Mouse (Mus musculus): ENCODE results near the gene Magi1. TPM values are rescaled to one million over a fixed set of nuclear protein-coding genes. Genes with fewer than 3 reads are reported as not detected.

Gene Magi1
- polyA plus RNA-seq, 1 experiment from 2014 or later: 36.2 TPM

DNA sequence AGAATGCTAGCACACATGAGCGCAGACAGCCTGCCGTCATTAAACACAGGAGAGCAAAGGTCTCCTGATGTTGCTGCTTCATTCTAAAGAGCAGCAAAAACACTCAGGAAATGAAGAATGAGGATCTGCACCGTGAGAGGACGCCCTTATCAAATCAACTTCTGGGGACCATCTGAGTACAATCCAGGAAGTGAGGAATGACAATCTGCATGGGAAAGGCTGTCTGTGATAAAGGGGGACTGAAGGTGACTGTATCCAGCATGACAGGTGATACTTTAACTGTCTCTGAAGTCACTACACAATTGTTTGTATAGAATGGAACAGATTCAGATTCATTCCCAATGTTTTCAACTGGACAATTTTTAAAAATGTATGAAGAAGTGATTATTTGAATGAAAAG is 456.8 kb downstream of the Magi1 start:
- no peak overlapping the region for H3K4me3 ChIP-seq (replicated peaks; ENCODE audit: low read length)
- peaks cover 13% of the 10 kb centered on the region for H3K4me1 ChIP-seq (replicated peaks; ENCODE audit: control insufficient read depth, insufficient read depth, low read length)
- no peak overlapping the region for H3K9ac ChIP-seq (replicated peaks; ENCODE audit: low read depth, low read length)
- ATAC-seq: no peak
- no peak overlapping the region for H3K27ac ChIP-seq (ENCODE audit: low read length)
- no peaks in the 10 kb centered on the region for H3K36me3 ChIP-seq (ENCODE audit: control insufficient read depth, insufficient read depth)
- no peaks in the 10 kb centered on the region for H3K9me3 ChIP-seq (ENCODE audit: control insufficient read depth, low read length)
- 81% methylated on average over 4 of the region's 4 CpGs for whole genome bisulfite sequencing
- H3K4me2 ChIP-seq (ENCODE audit: low read length): no peak overlapping the region
- H3K27me3 ChIP-seq (replicated peaks; ENCODE audit: control insufficient read depth, insufficient read depth, low read length): no peaks in the 10 kb centered on the region

DNA sequence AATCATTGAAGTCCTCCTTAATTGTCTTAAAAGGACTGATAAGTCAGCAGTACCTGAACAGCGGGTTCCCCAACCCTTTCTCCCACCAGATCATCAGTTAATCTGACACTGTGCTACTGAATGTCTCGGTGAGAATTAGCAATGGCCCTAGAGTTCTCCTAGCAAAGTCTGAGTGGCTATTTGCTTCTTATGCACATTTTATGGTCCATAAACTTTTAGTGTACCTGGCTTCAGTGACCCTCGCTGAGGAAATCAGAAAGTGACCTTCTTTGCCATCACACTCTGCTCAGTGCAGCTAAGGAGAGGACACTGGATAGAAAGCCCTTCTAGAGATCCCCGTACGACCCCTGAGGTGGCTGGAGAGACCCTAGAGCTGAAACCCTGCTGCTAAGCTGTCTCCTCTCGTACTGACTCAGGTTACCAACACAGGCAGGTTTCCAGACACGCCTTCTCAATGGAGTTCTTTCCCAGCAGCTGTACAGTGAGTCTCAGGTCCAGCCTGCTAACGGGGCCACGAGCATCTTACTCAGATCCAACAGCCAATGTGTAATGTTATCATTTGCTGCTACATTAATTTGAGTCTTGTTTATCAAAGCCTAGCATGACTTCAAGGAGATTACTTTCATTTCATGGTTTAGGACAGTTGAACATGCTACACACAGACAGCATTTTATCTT is 461.4 kb downstream of the Magi1 start:
- Histone ChIP-seq H3K27ac (ENCODE audit: low read length) (peak overlapping the region; percentile 2; the same call in 1 of the 2 replicates), H3K4me1 (replicated peaks; ENCODE audit: control insufficient read depth, insufficient read depth, low read length) (peaks cover 34% of the 10 kb centered on the region)
- 71% methylated on average over 9 of the region's 9 CpGs for WGBS

DNA sequence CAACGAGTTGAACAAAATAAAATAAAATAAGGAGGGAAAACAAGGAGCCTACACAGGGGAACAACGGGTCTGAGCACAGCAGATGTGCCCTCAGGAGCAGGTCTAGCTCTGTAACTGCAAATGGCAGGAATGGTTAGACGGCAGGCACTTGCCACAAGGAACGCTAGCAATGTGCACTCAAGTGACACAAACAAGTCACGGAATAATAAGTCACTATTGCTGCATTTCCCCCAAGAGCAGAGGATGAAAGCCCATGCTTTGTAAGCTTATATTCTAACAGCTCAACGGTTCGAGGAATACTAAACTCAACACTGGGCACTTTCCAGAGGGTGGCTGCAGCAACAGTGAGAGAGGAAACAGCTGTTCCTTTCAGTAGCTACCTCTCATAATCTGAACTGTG is 462.2 kb downstream of the Magi1 start:
- H3K9ac ChIP-seq (replicated peaks; ENCODE audit: low read depth, low read length): no peak overlapping the region
- H3K4me1 ChIP-seq (replicated peaks; ENCODE audit: control insufficient read depth, insufficient read depth, low read length): peaks cover 34% of the 10 kb centered on the region
- 5% methylated on average over 7 of the region's 7 CpGs for WGBS
- no peaks in the 10 kb centered on the region for H3K36me3 ChIP-seq (ENCODE audit: control insufficient read depth, insufficient read depth)
- no peak overlapping the region for H3K4me3 ChIP-seq (replicated peaks; ENCODE audit: low read length)
- no peaks in the 10 kb centered on the region for H3K27me3 ChIP-seq (replicated peaks; ENCODE audit: control insufficient read depth, insufficient read depth, low read length)
- no peak overlapping the region for H3K4me2 ChIP-seq (ENCODE audit: low read length)
- H3K27ac ChIP-seq (ENCODE audit: low read length): peak overlapping the region; percentile 73
- no peaks in the 10 kb centered on the region for H3K9me3 ChIP-seq (ENCODE audit: control insufficient read depth, low read length)
- peak; percentile 30; the same call in 1 of the 2 replicates for ATAC-seq

More for the DNA sequence above, 461.4 kb downstream of the Magi1 start:
- Histone ChIP-seq H3K27me3 (replicated peaks; ENCODE audit: control insufficient read depth, insufficient read depth, low read length) (no peaks in the 10 kb centered on the region), H3K36me3 (ENCODE audit: control insufficient read depth, insufficient read depth) (no peaks in the 10 kb centered on the region), H3K9me3 (ENCODE audit: control insufficient read depth, low read length) (no peaks in the 10 kb centered on the region), H3K4me3 (replicated peaks; ENCODE audit: low read length) (no peak overlapping the region), H3K9ac (replicated peaks; ENCODE audit: low read depth, low read length) (no peak overlapping the region), H3K4me2 (ENCODE audit: low read length) (no peak overlapping the region)
- no peak for ATAC-seq

DNA sequence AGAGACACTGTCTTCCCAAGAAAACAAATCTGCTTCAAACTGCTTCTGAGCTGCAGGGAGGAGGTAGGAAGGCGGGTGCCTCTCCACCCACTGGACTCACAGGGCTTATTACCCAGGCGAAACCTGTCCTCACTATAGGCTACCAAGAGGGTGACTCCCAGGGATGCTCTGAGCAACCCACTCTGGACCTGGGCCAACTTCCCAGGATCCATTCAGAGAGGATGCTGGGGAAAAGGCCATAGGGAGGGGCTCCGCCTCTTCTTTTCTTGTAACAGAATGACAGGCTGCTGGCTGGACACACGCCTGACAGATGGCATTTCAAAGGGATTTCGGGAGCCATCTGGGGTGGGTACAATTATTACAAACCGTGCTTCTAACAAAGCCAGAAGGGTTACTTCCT is 463.8 kb downstream of the Magi1 start:
- Histone ChIP-seq H3K4me2 (ENCODE audit: low read length) (peak overlapping the region; percentile 44), H3K27me3 (replicated peaks; ENCODE audit: control insufficient read depth, insufficient read depth, low read length) (no peaks in the 10 kb centered on the region), H3K27ac (ENCODE audit: low read length) (peak overlapping the region; percentile 83), H3K4me3 (replicated peaks; ENCODE audit: low read length) (no peak overlapping the region; the same call in 1 of the 2 replicates), H3K9ac (replicated peaks; ENCODE audit: low read depth, low read length) (0 out of 2 replicates have a peak overlapping the region, but pooled peaks have one; percentile 15), H3K4me1 (replicated peaks; ENCODE audit: control insufficient read depth, insufficient read depth, low read length) (peaks cover 40% of the 10 kb centered on the region), H3K36me3 (ENCODE audit: control insufficient read depth, insufficient read depth) (no peaks in the 10 kb centered on the region), H3K9me3 (ENCODE audit: control insufficient read depth, low read length) (no peaks in the 10 kb centered on the region)
- WGBS: 2% methylated on average over 6 of the region's 6 CpGs
- ATAC-seq: peak; percentile 95

DNA sequence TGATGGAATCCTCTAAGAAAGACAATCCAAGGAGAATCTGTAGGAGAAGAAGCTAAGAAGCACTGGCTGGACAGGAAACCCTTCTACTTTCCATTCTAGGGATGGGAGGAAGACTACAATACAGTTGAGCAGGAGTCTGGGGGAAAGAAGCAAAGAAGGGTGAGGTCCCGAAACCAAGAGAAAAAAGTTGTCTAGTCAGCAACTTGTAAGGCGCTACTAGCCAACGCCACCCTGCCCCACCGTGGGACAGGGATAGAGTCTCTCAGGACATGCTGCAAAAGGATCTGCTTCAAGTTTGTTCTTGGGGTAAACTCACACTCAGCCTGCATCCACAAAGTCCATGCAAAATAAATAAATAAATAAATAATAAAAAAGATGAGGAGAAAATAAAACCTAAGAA is 464.4 kb downstream of the Magi1 start:
- Histone ChIP-seq H3K27me3 (replicated peaks; ENCODE audit: control insufficient read depth, insufficient read depth, low read length) (no peaks in the 10 kb centered on the region), H3K9ac (replicated peaks; ENCODE audit: low read depth, low read length) (no peak overlapping the region), H3K4me3 (replicated peaks; ENCODE audit: low read length) (no peak overlapping the region), H3K4me1 (replicated peaks; ENCODE audit: control insufficient read depth, insufficient read depth, low read length) (peaks cover 40% of the 10 kb centered on the region), H3K27ac (ENCODE audit: low read length) (peak overlapping the region; percentile 83), H3K4me2 (ENCODE audit: low read length) (peak overlapping the region; percentile 44; the same call in 1 of the 2 replicates), H3K36me3 (ENCODE audit: control insufficient read depth, insufficient read depth) (no peaks in the 10 kb centered on the region), H3K9me3 (ENCODE audit: control insufficient read depth, low read length) (no peaks in the 10 kb centered on the region)
- ATAC-seq: no peak
- 91% methylated on average over 4 of the region's 4 CpGs for WGBS

GRCm38 (mm10) chr6:93818494-93818893 is 465.2 kb downstream of the Magi1 start:
- Histone ChIP-seq H3K4me1 (replicated peaks; ENCODE audit: control insufficient read depth, insufficient read depth, low read length) (peaks cover 40% of the 10 kb centered on the region), H3K27ac (ENCODE audit: low read length) (no peak overlapping the region), H3K4me3 (replicated peaks; ENCODE audit: low read length) (no peak overlapping the region), H3K9me3 (ENCODE audit: control insufficient read depth, low read length) (no peaks in the 10 kb centered on the region), H3K27me3 (replicated peaks; ENCODE audit: control insufficient read depth, insufficient read depth, low read length) (no peaks in the 10 kb centered on the region), H3K4me2 (ENCODE audit: low read length) (no peak overlapping the region), H3K9ac (replicated peaks; ENCODE audit: low read depth, low read length) (no peak overlapping the region), H3K36me3 (ENCODE audit: control insufficient read depth, insufficient read depth) (0 out of 2 replicates have a peak, but pooled peaks cover 4% of the 10 kb centered on the region)
- WGBS: 78% methylated on average over 4 of the region's 4 CpGs
- ATAC-seq: no peak

- H3K4me2 ChIP-seq (ENCODE audit: low read length): no peak overlapping the region
- no peak overlapping the region for H3K4me3 ChIP-seq (replicated peaks; ENCODE audit: low read length)
- H3K27me3 ChIP-seq (replicated peaks; ENCODE audit: control insufficient read depth, insufficient read depth, low read length): no peaks in the 10 kb centered on the region
- peaks cover 9% of the 10 kb centered on the region for H3K4me1 ChIP-seq (replicated peaks; ENCODE audit: control insufficient read depth, insufficient read depth, low read length)
- no peak overlapping the region for H3K27ac ChIP-seq (ENCODE audit: low read length)
- WGBS: 67% methylated on average over 5 of the region's 5 CpGs
- no peaks in the 10 kb centered on the region for H3K36me3 ChIP-seq (ENCODE audit: control insufficient read depth, insufficient read depth)
- ATAC-seq: no peak
- H3K9me3 ChIP-seq (ENCODE audit: control insufficient read depth, low read length): no peaks in the 10 kb centered on the region
- no peak overlapping the region for H3K9ac ChIP-seq (replicated peaks; ENCODE audit: low read depth, low read length)
These were observed 478.2 kb downstream of the Magi1 start for GRCm38 (mm10) chr6:93805407-93805936.

DNA sequence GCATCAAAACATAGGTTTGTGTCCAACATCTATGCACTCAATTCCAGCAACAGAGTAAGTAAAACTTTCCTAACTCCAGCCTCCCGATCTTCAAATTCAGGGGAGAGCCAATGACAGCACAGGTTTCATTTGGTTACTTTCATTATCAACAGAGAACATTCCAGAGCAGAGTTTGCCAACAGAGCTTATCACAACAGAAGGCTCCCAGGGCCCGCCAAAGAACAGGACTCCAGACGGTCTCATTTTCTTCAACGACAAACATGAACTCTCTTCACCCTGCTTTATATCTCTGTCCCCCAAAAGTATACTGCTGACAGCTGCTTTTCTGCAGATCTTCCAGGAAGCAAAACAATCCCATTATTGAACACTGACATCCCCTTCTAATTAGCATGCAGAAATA is 481.3 kb downstream of the Magi1 start:
- Histone ChIP-seq H3K36me3 (ENCODE audit: control insufficient read depth, insufficient read depth) (no peaks in the 10 kb centered on the region), H3K9ac (replicated peaks; ENCODE audit: low read depth, low read length) (no peak overlapping the region), H3K4me1 (replicated peaks; ENCODE audit: control insufficient read depth, insufficient read depth, low read length) (peaks cover 9% of the 10 kb centered on the region), H3K27me3 (replicated peaks; ENCODE audit: control insufficient read depth, insufficient read depth, low read length) (no peaks in the 10 kb centered on the region), H3K27ac (ENCODE audit: low read length) (no peak overlapping the region), H3K4me2 (ENCODE audit: low read length) (no peak overlapping the region), H3K9me3 (ENCODE audit: control insufficient read depth, low read length) (no peaks in the 10 kb centered on the region), H3K4me3 (replicated peaks; ENCODE audit: low read length) (no peak overlapping the region)
- 0 out of 2 replicates have a peak, but pooled peaks have one; percentile 10 for ATAC-seq
- 33% methylated on average over 4 of the region's 4 CpGs for WGBS

- Histone ChIP-seq H3K27ac (ENCODE audit: low read length) (no peak overlapping the region), H3K4me2 (ENCODE audit: low read length) (no peak overlapping the region), H3K27me3 (replicated peaks; ENCODE audit: control insufficient read depth, insufficient read depth, low read length) (no peaks in the 10 kb centered on the region), H3K9me3 (ENCODE audit: control insufficient read depth, low read length) (no peaks in the 10 kb centered on the region), H3K4me1 (replicated peaks; ENCODE audit: control insufficient read depth, insufficient read depth, low read length) (peaks cover 9% of the 10 kb centered on the region), H3K9ac (replicated peaks; ENCODE audit: low read depth, low read length) (no peak overlapping the region), H3K36me3 (ENCODE audit: control insufficient read depth, insufficient read depth) (no peaks in the 10 kb centered on the region), H3K4me3 (replicated peaks; ENCODE audit: low read length) (no peak overlapping the region)
- WGBS: 67% methylated on average over 4 of the region's 4 CpGs
- ATAC-seq: no peak
These were observed 483.3 kb downstream of the Magi1 start for GRCm38 (mm10) chr6:93800465-93800864.

Measured in forebrain, embryonic 16.5 days (tissue).